Mouse (Mus musculus) layer of hippocampus, adult 9-11 months (tissue): ENCODE measurements at regions not wholly inside any gene's neighbourhood (a gene's known extent, or its start where the extent isn't known, plus 50 kb on each side); places are given as distances from the start of the nearest gene placed in this dataset.

Experiments
- DNase-seq: peaks from one replicate; pipeline ENCODE4 v3.0.0; 2022

- no peak for DNase-seq
Observed at GRCm38 (mm10) chr15:33758771-33759170, 598.9 kb downstream of the 9430069I07Rik start.
